Mouse (Mus musculus) inflammation-experienced regulatory T-cells, adult 6 months (primary cell): ENCODE measurements around the gene Cenpe. TPM values are rescaled to one million over a fixed set of nuclear protein-coding genes. Genes with fewer than 3 reads are reported as not detected.

ENCODE experiments used
- polyA plus RNA-seq, 3 experiments: library from polyadenylated mRNA; unstranded; fragments of 100-300 nt; shearing (Covaris generic); gene quantifications; one replicate each; pipeline ENCODE4 v1.2.1; 2017

Gene Cenpe
- polyA plus RNA-seq, 3 experiments from 2014 or later, result 2.1 to 27.9 (median 3.4) TPM

Other genes starting within 250 kb of the Cenpe start
- gene Bdh2, start 68.7 kb downstream of the Cenpe start, polyA plus RNA-seq, result under 1 TPM in 1 of 3 experiments, not detected in 2; 0.77 TPM
- gene Slc9b2, start 95.2 kb downstream of the Cenpe start, polyA plus RNA-seq, result 10 to 100 TPM in 2 of 3 experiments, 1 to 10 TPM in 1; 8.3 to 20.3 (median 12.1) TPM
- under 1 TPM in 1 of 3 experiments, not detected in 2; 0.44 TPM for gene Slc9b1, start 135.5 kb downstream of the Cenpe start, polyA plus RNA-seq
- gene Cisd2, start 211.4 kb downstream of the Cenpe start, polyA plus RNA-seq, result 10 to 100 TPM; 56.9 to 78.1 (median 68.0) TPM
- 100 to 1,000 TPM; 322 to 504 (median 355) TPM for gene Ube2d3, start 225.6 kb downstream of the Cenpe start, polyA plus RNA-seq